Mouse (Mus musculus) forebrain, embryonic 12.5 days (tissue): ENCODE measurements at regions not wholly inside any gene's neighbourhood (a gene's known extent, or its start where the extent isn't known, plus 50 kb on each side); places are given as distances from the start of the nearest gene placed in this dataset.

ENCODE experiments used
- ATAC-seq: fragments of 200-750 bp; cut with Nextera tagmentation; 2 replicates; pipeline ENCODE4 v1.8.0; 2017; ENCODE audit warnings: moderate TSS enrichment; ENCODE audit not compliant: low FRiP score
- H3K27ac ChIP-seq: fragments of 300-500 bp; sonication (generic); 2 replicates; pipeline ENCODE4 v1.5.1; 2016; ENCODE audit warnings: mild to moderate bottlenecking
- H3K27me3 ChIP-seq: fragments of 300-500 bp; sonication (generic); 2 replicates; pipeline ENCODE4 v1.6.1; 2016; ENCODE audit warnings: mild to moderate bottlenecking
- H3K36me3 ChIP-seq: fragments of 300-500 bp; sonication (generic); replicated peaks from 2 replicates; pipeline ENCODE4 v1.6.1; 2016; ENCODE audit warnings: mild to moderate bottlenecking
- H3K4me1 ChIP-seq: fragments of 300-500 bp; sonication (generic); 2 replicates; pipeline ENCODE4 v1.6.1; 2016
- H3K4me2 ChIP-seq: fragments of 300-500 bp; sonication (generic); 2 replicates; pipeline ENCODE4 v1.6.1; 2016; ENCODE audit warnings: mild to moderate bottlenecking, moderate library complexity
- H3K4me3 ChIP-seq: fragments of 300-500 bp; sonication (generic); replicated peaks from 2 replicates; pipeline ENCODE4 v1.5.1; 2016; ENCODE audit warnings: mild to moderate bottlenecking
- H3K9ac ChIP-seq: fragments of 300-500 bp; sonication (generic); 2 replicates; pipeline ENCODE4 v1.6.1; 2016; ENCODE audit warnings: mild to moderate bottlenecking
- H3K9me3 ChIP-seq: fragments of 300-500 bp; sonication (generic); 2 replicates; pipeline ENCODE4 v1.6.1; 2016
- WGBS: fragments of 180-500 bp; shearing (Covaris S2); methylation state at CpG from one replicate; pipeline ENCODE4 v1.1.7; 2016; 5-methylcytosine and 5-hydroxymethylcytosine counted together

DNA sequence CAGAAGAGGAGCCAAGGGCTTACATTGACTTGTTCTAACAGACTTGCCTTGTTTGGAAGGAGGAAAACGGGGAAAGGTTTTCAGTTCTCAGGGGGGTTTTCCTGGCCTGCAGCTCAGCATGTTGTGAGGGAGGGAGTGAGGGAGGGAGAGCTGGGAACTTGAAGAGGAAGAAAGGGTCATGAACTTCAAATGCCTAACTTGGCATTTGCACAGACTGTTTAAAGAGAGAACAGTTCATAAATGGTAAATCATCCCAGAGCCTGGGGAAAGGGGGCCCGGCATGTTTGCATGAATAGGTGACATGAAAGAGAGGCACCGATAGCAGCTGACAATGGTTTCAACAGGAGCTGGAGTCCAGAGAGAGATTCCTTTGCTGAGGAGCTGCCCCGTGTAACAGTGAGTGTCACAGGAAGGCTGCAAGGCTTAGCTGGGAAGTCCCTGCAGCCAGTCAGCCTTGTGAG lies 51.3 kb upstream of the Cxcr4 start:
- H3K4me1 ChIP-seq, result peaks cover 24% of the 10 kb centered on the region
- H3K9me3 ChIP-seq, result no peaks in the 10 kb centered on the region
- 0 out of 2 replicates have a peak overlapping the region, but pooled peaks have one; percentile 0 for H3K27ac ChIP-seq
- 2% methylated on average over 4 of the region's 4 CpGs for WGBS
- H3K9ac ChIP-seq, result peak overlapping the region; percentile 17; the same call in 1 of the 2 replicates
- no peak for ATAC-seq
- H3K36me3 ChIP-seq, result no peaks in the 10 kb centered on the region
- H3K4me3 ChIP-seq, result no peak overlapping the region
- H3K4me2 ChIP-seq, result no peak overlapping the region
- 0 out of 2 replicates have a peak, but pooled peaks cover under 1% of the 10 kb centered on the region for H3K27me3 ChIP-seq

DNA sequence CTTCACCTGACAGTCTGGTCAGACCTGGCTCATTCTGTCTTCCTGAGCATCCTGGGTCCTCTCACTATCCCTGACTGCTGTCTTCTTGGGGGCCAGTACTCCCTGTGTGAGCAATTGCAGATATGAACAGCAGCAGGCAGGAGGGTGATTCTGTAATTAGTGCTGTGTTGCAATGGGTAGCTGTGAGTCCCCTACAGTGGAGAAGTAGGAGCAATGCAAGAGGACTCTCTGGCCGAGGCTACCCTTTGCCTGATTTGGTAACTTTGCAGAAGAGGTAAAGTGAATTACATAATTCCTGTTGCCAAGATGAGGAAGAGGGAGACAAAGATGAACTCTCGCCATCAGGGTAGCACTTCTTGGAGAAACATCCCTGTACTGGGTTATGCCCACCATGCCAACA lies 50.1 kb upstream of the Cxcr4 start:
- H3K9ac ChIP-seq, result no peak overlapping the region
- WGBS, result 84% methylated on average over 2 of the region's 2 CpGs
- H3K27me3 ChIP-seq, result 0 out of 2 replicates have a peak, but pooled peaks cover 2% of the 10 kb centered on the region
- peaks cover 24% of the 10 kb centered on the region for H3K4me1 ChIP-seq
- no peak overlapping the region for H3K4me3 ChIP-seq
- no peak for ATAC-seq
- H3K27ac ChIP-seq, result no peak overlapping the region
- no peak overlapping the region for H3K4me2 ChIP-seq
- no peaks in the 10 kb centered on the region for H3K36me3 ChIP-seq
- no peaks in the 10 kb centered on the region for H3K9me3 ChIP-seq
